Mouse (Mus musculus) small intestine, adult 2 months (tissue): Measurements from ENCODE around the gene Zfhx3.

Experiments
- CTCF ChIP-seq: fragments of 200-500 bp; IDR thresholded peaks from 2 replicates; pipeline ENCODE4 v1.5.1; 2012; ENCODE audit warnings: low read depth, mild to moderate bottlenecking, control low read depth, inconsistent platforms, low read length, moderate library complexity, mixed read lengths; ENCODE audit not compliant: insufficient replicate concordance, insufficient read length; ENCODE audit errors: extremely low read depth
- POLR2A ChIP-seq: fragments of 200-500 bp; IDR thresholded peaks from 2 replicates; pipeline ENCODE4 v1.6.1; 2012; ENCODE audit warnings: low read depth, mild to moderate bottlenecking, control low read depth, inconsistent platforms, low read length, moderate library complexity

DNA sequence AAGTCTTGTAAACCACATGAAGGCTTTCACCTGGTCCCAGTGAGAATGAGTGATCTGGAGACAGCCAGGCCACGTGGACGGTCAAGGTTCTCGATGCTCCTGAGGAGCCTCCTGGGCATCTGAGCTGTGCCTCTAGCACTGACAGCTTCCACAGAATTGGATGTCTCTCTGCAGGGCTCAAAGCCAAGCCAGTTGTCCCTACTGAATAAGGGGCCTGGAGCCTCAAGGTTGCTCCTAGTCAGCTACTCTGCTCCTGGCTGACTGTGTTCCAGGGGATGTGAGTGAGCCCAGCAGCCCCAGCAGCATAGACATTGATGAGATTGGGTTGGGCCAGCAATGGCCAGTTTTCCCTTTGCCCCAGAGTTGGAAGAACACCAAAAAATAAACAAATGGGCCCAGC lies 927.9 kb downstream of the Zfhx3 start:
- TF ChIP-seq POLR2A, result no peak
- no peak for TF ChIP-seq CTCF
